Mouse (Mus musculus) CH12.LX (cell line): ENCODE measurements around the gene Coro2a. TPM values are rescaled to one million over a fixed set of nuclear protein-coding genes. Genes with fewer than 3 reads are reported as not detected.

Experiments
- DNase-seq: peaks from one replicate; pipeline ENCODE4 v3.0.0-alpha.2; 2013; ENCODE audit errors: extremely low read depth
- H3K27ac ChIP-seq: 2 replicates; pipeline ENCODE4 v1.5.1; 2012; ENCODE audit warnings: low read depth, mild to moderate bottlenecking, control low read depth, moderate library complexity; ENCODE audit not compliant: insufficient read depth
- H3K27me3 ChIP-seq: replicated peaks from 2 replicates; pipeline ENCODE3; 2012; ENCODE audit warnings: inconsistent platforms
- H3K36me3 ChIP-seq, 2 experiments: replicated peaks in 1 of 2; 2 replicates each; pipeline versions ENCODE3 to v1.6.1; 2012; ENCODE audit warnings: inconsistent platforms in 1 of 2, low read length in 1 of 2, mild to moderate bottlenecking in 1 of 2, mixed read lengths in 1 of 2, moderate library complexity in 1 of 2; ENCODE audit not compliant: control insufficient read depth in 1 of 2, insufficient read depth in 1 of 2
- H3K4me1 ChIP-seq, 2 experiments: 2 replicates each; pipeline ENCODE4 v1.6.1; 2012; ENCODE audit warnings: inconsistent platforms in 1 of 2, moderate library complexity in 1 of 2; ENCODE audit not compliant: insufficient read depth in 2 of 2, control insufficient read depth in 1 of 2
- H3K4me2 ChIP-seq: 2 replicates; pipeline ENCODE4 v1.6.1; 2012; ENCODE audit warnings: low read depth, mild to moderate bottlenecking, control low read depth; ENCODE audit not compliant: poor library complexity, insufficient read depth, severe bottlenecking
- H3K4me3 ChIP-seq, 3 experiments: fragments of 150-350 bp in 1 of 3; sonication (generic) in 1 of 3; replicated peaks in 1 of 3; 2 replicates each; pipeline versions ENCODE3 to v1.5.1; 2011 to 2012; ENCODE audit warnings: low read depth in 2 of 3, low read length in 2 of 3, mild to moderate bottlenecking in 2 of 3, moderate library complexity in 2 of 3, control low read depth in 1 of 3, improper control_type of control experiment in 1 of 3, inconsistent platforms in 1 of 3, mixed read lengths in 1 of 3; ENCODE audit not compliant: poor library complexity in 1 of 3
- H3K79me2 ChIP-seq: replicated peaks from 2 replicates; pipeline ENCODE4 v1.6.1; 2012; ENCODE audit warnings: mild to moderate bottlenecking, moderate library complexity; ENCODE audit not compliant: control insufficient read depth, poor library complexity, insufficient read depth, severe bottlenecking; ENCODE audit errors: extremely low read depth
- H3K9ac ChIP-seq: 2 replicates; pipeline ENCODE4 v1.6.1; 2012; ENCODE audit warnings: low read depth, mild to moderate bottlenecking, control low read depth, moderate library complexity; ENCODE audit not compliant: insufficient read depth
- H3K9me3 ChIP-seq: replicated peaks from 2 replicates; pipeline ENCODE3; 2012; ENCODE audit warnings: low read length, inconsistent platforms, mixed read lengths
- CTCF ChIP-seq, 2 experiments: IDR thresholded peaks in 1 of 2; conservative IDR thresholded peaks in 1 of 2; 2 replicates each; pipeline ENCODE4 v1.5.1; 2011 to 2012; ENCODE audit warnings: low read depth in 2 of 2, low read length in 2 of 2, improper control_type of control experiment in 1 of 2, inconsistent platforms in 1 of 2, mild to moderate bottlenecking in 1 of 2, moderate library complexity in 1 of 2
- ELF1 ChIP-seq: IDR thresholded peaks from 2 replicates; pipeline ENCODE4 v1.6.1; 2014; ENCODE audit warnings: low read depth, mild to moderate bottlenecking, inconsistent platforms, low read length, improper control_type of control experiment
- ETS1 ChIP-seq: conservative IDR thresholded peaks from 2 replicates; pipeline ENCODE4 v1.6.1; 2012; ENCODE audit warnings: low read depth, mild to moderate bottlenecking, inconsistent platforms, low read length, improper control_type of control experiment, moderate library complexity
- HCFC1 ChIP-seq: IDR thresholded peaks from 2 replicates; pipeline ENCODE4 v1.6.1; 2012; ENCODE audit warnings: low read depth, mild to moderate bottlenecking, inconsistent platforms, low read length, improper control_type of control experiment
- JUN ChIP-seq: IDR thresholded peaks from 2 replicates; pipeline ENCODE4 v1.6.1; 2011; ENCODE audit warnings: low read depth, mild to moderate bottlenecking, low read length, improper control_type of control experiment, moderate library complexity; ENCODE audit not compliant: insufficient read depth
- KAT2A ChIP-seq: IDR thresholded peaks from 2 replicates; pipeline ENCODE4 v1.6.1; 2012; ENCODE audit warnings: low read length, improper control_type of control experiment, inconsistent platforms; ENCODE audit not compliant: insufficient replicate concordance
- MAZ ChIP-seq: IDR thresholded peaks from 2 replicates; pipeline ENCODE4 v1.6.1; 2012; ENCODE audit warnings: low read depth, mild to moderate bottlenecking, inconsistent platforms, low read length, improper control_type of control experiment, moderate library complexity
- MEF2A ChIP-seq: IDR thresholded peaks from 2 replicates; pipeline ENCODE4 v1.6.1; 2014; ENCODE audit warnings: low read depth, mild to moderate bottlenecking, inconsistent platforms, low read length, improper control_type of control experiment, borderline replicate concordance
- MXI1 ChIP-seq: IDR thresholded peaks from 2 replicates; pipeline ENCODE4 v1.6.1; 2011; ENCODE audit warnings: mild to moderate bottlenecking, low read depth, low read length, improper control_type of control experiment
- NRF1 ChIP-seq: IDR thresholded peaks from 2 replicates; pipeline ENCODE4 v1.6.1; 2014; ENCODE audit warnings: low read depth, mild to moderate bottlenecking, inconsistent platforms, low read length, improper control_type of control experiment, moderate library complexity
- PAX5 ChIP-seq: IDR thresholded peaks from 2 replicates; pipeline ENCODE4 v1.6.1; 2012; ENCODE audit warnings: low read length, inconsistent platforms, mixed read lengths
- RAD21 ChIP-seq: IDR thresholded peaks from 2 replicates; pipeline ENCODE4 v1.6.1; 2011; ENCODE audit warnings: low read depth, mild to moderate bottlenecking, low read length, improper control_type of control experiment, moderate library complexity
- RCOR1 ChIP-seq: conservative IDR thresholded peaks from 2 replicates; pipeline ENCODE4 v1.6.1; 2012; ENCODE audit warnings: low read depth, mild to moderate bottlenecking, inconsistent platforms, low read length, improper control_type of control experiment
- SMC3 ChIP-seq: IDR thresholded peaks from 2 replicates; pipeline ENCODE4 v1.6.1; 2011; ENCODE audit warnings: low read depth, low read length, improper control_type of control experiment
- TCF12 ChIP-seq: IDR thresholded peaks from 2 replicates; pipeline ENCODE4 v1.6.1; 2014; ENCODE audit warnings: low read depth, mild to moderate bottlenecking, inconsistent platforms, low read length, improper control_type of control experiment
- USF2 ChIP-seq: conservative IDR thresholded peaks from 2 replicates; pipeline ENCODE4 v1.6.1; 2011; ENCODE audit warnings: low read depth, low read length, improper control_type of control experiment
- ZNF384 ChIP-seq: IDR thresholded peaks from 2 replicates; pipeline ENCODE4 v1.6.1; 2012; ENCODE audit warnings: low read depth, low read length, improper control_type of control experiment, inconsistent platforms
- dilution Hi-C: fragments of 300-500 bp; cut with MboI; formaldehyde crosslinking; loops from 2 replicates; pipeline ENCODE4 v1.14.3; 2020; ENCODE audit warnings: low sequenced_read_pairs; ENCODE audit not compliant: extremely low pct_unique_long_range_greater_than_20kb, extremely low pct_ligation_motif_present
- in situ Hi-C: fragments of 300-500 bp; cut with MboI; formaldehyde crosslinking; loops from 3 replicates; pipeline ENCODE4 v1.14.3; 2019; ENCODE audit warnings: low sequenced_read_pairs, low pct_ligation_motif_present, low pct_unique_long_range_greater_than_20kb, mixed read lengths
- polyA plus RNA-seq: library from polyadenylated mRNA; unstranded; fragments of >175 nt; gene quantifications from 2 replicates; pipeline ENCODE4 v1.2.1, GENCODE M21; 2012; ENCODE audit warnings: low read depth; ENCODE audit not compliant: insufficient read length
- total RNA-seq, 2 experiments: library from RNA; depleted of rRNA; stranded (reverse); fragments of 300-350 nt in 1 of 2; fragments of >200 nt in 1 of 2; gene quantifications; 2 replicates each; pipeline ENCODE4 v1.2.3; 2012 to 2014

Coro2a gene
- total and polyA plus RNA-seq, 3 experiments = 24.6 to 223 (median 129) TPM

DNA sequence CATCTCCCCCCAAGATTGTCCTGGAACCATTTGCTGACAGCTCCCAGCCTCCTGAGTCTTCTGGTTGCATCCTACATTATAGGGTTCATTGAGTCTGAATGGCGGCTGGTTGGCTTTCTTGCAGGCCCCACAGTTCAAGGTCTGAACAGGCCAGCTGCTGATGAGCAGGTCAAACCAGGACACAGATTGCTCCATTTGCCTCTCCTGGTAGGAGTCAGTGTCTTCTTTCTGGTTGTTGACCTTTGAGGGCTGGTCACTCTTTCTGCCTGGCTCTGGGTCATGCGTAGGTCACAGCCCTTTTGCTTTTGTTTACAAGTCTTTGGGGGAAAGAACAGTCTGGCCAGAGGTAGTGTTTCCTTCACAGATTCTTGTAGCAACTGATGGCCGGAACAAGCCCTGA, 103.5 kb downstream of the Coro2a start:
- no peak for TF ChIP-seq MAZ
- TF ChIP-seq RAD21 = no peak
- TF ChIP-seq ELF1 = no peak
- no peak overlapping the region for H3K9ac ChIP-seq
- no peak overlapping the region for H3K4me2 ChIP-seq
- in situ Hi-C loops (loop anchor here (25.0 kb wide), 1 partner anchor 286 kb away; no protein-coding TSS in a partner anchor), dilution Hi-C loops (no loop called here)
- DNase-seq = no peak
- H3K4me1 ChIP-seq = no peaks in the 10 kb centered on the region; a peak in 1 of 4 replicates
- H3K27me3 ChIP-seq = no peaks in the 10 kb centered on the region
- no peaks in the 10 kb centered on the region for H3K9me3 ChIP-seq
- H3K79me2 ChIP-seq = peaks cover 5% of the 10 kb centered on the region; the same call in 1 of the 2 replicates
- no peak overlapping the region for H3K4me3 ChIP-seq
- no peak overlapping the region for H3K27ac ChIP-seq
- H3K36me3 ChIP-seq = peaks cover 73 to 94% of the 10 kb centered on the region in 2 experiments

DNA sequence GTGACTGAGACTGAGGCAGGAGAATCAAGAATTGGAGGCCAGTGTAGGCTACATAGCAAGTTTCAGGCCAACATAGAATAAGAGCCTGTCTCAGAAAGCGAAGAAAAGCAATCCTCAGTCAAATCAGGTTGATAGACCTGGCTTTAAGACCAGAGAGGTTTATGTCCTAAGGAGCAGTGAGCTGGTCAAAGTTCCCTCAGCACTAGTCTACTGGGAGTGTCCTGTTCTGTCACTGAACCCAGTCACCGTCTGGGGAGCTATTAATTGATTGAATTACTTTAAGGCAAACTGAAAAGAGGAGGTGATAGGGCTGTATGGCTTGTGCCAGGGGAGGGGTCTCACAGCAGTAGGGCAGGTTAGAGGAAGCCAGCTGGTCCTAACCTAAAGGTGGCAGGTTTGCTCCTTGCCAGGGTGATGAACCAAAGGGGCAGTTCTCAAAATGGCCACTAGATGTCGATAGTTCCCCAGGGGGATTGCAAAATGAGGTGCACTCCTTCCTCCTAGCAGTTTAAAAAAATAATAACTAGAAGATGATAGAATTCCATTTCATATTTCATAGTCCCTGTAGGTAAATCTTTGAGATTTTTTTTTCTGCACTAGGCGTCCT, 104.6 kb downstream of the Coro2a start:
- dilution Hi-C loops = no loop called here
- no peaks in the 10 kb centered on the region for H3K9me3 ChIP-seq
- H3K27ac ChIP-seq = no peak overlapping the region
- H3K36me3 ChIP-seq = peaks cover 75 to 94% of the 10 kb centered on the region in 2 experiments
- no peaks in the 10 kb centered on the region for H3K27me3 ChIP-seq
- peak; percentile 78 for DNase-seq
- no peak overlapping the region for H3K9ac ChIP-seq
- H3K79me2 ChIP-seq = peaks cover 7% of the 10 kb centered on the region
- in situ Hi-C loops = loop anchor here (25.0 kb wide), 1 partner anchor 285 kb away; no protein-coding TSS in a partner anchor
- no peaks in the 10 kb centered on the region; a peak in 1 of 4 replicates for H3K4me1 ChIP-seq
- TF ChIP-seq RAD21 (peak; percentile 73), RCOR1 (no peak), SMC3 (peak; percentile 71), CTCF (conservative IDR thresholded peaks at IDR 0.05 in 1 of 2, IDR thresholded peaks at IDR 0.05 in 1 of 2; ENCODE audit: low read depth in 2 of 2, low read length in 2 of 2) (peak; percentile 98 to 100), KAT2A (0 out of 2 replicates have a peak, but pooled peaks have one; percentile 46), ZNF384 (peak; percentile 81), MEF2A (no peak)
- no peak overlapping the region for H3K4me3 ChIP-seq
- no peak overlapping the region for H3K4me2 ChIP-seq

DNA sequence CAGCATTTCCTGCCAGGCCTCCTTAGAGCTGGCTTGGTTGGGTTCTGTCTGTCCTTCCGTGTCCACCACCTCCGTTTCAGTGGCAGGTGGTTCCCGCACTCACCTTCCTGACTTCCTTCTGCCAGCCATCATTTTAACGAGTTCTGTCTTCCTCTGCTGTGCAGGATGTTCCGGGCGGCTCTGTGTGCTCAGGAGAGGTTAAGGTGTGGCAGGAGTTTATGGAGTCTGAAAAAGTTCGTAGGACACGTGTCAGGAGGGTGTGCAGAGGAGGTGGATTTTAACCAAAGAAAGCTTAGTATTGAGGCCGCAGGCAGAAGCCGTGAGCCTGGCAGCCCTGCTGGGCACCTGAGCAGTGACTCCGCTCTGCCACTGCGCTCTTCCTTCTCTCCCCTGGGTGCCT, 106.5 kb downstream of the Coro2a start:
- Histone ChIP-seq H3K27ac (no peak overlapping the region), H3K79me2 (peaks cover 25% of the 10 kb centered on the region), H3K9me3 (no peaks in the 10 kb centered on the region), H3K4me3 (no peak overlapping the region), H3K9ac (no peak overlapping the region), H3K27me3 (no peaks in the 10 kb centered on the region), H3K36me3 (peaks cover 62 to 89% of the 10 kb centered on the region in 2 experiments), H3K4me2 (no peak overlapping the region), H3K4me1 (peaks cover 0 to 7% of the 10 kb centered on the region in 2 experiments; a peak in 2 of 4 replicates)
- TF ChIP-seq NRF1 (no peak), PAX5 (no peak), ETS1 (no peak), MAZ (no peak), USF2 (no peak), ELF1 (no peak), TCF12 (no peak), HCFC1 (no peak), MXI1 (no peak), JUN (no peak), SMC3 (no peak)
- dilution Hi-C loops = no loop called here
- DNase-seq = no peak
- in situ Hi-C loops = loop anchor here (25.0 kb wide), 1 partner anchor 283 kb away; no protein-coding TSS in a partner anchor
